Mouse (Mus musculus) myocyte (in vitro differentiated cells): Measurements from ENCODE around the gene Krt88. TPM values are rescaled to one million over a fixed set of nuclear protein-coding genes. Genes with fewer than 3 reads are reported as not detected.

Experiments
- H3K27me3 ChIP-seq: one replicate; pipeline ENCODE4 v1.6.1; 2011; ENCODE audit not compliant: control insufficient read depth, insufficient read depth, insufficient read length
- H3K36me3 ChIP-seq: one replicate; pipeline ENCODE4 v1.6.1; 2011; ENCODE audit not compliant: control insufficient read depth, insufficient read depth
- H3K4me2 ChIP-seq: one replicate; pipeline ENCODE4 v1.6.1; 2011; ENCODE audit warnings: low read depth, control low read depth
- H3K4me3 ChIP-seq: one replicate; pipeline ENCODE4 v1.5.1; 2011; ENCODE audit warnings: mild to moderate bottlenecking, control low read depth, moderate library complexity
- H3K79me2 ChIP-seq: one replicate; pipeline ENCODE4 v1.6.1; 2011; ENCODE audit not compliant: control insufficient read depth, insufficient read depth
- H3ac ChIP-seq: one replicate; pipeline ENCODE4 v1.6.1; 2011; ENCODE audit not compliant: control insufficient read depth, insufficient read length
- CEBPB ChIP-seq: IDR thresholded peaks from 2 replicates; pipeline ENCODE4 v1.6.1; 2011; ENCODE audit warnings: mild to moderate bottlenecking, moderate library complexity; ENCODE audit not compliant: poor library complexity, insufficient read depth, severe bottlenecking
- E2F4 ChIP-seq: IDR thresholded peaks from one replicate; pipeline ENCODE4 v1.6.1; 2011; ENCODE audit warnings: mild to moderate bottlenecking, control low read depth, moderate library complexity; ENCODE audit not compliant: insufficient read depth
- MAX ChIP-seq: IDR thresholded peaks from one replicate; pipeline ENCODE4 v1.6.1; 2011; ENCODE audit warnings: low read depth, mild to moderate bottlenecking, control low read depth
- MYOD1 ChIP-seq, 3 experiments: IDR thresholded peaks; one replicate each; pipeline ENCODE4 v1.6.1; 2011; ENCODE audit warnings: control low read depth in 2 of 3, low read depth in 2 of 3, mild to moderate bottlenecking in 2 of 3, moderate library complexity in 1 of 3; ENCODE audit not compliant: insufficient read length in 2 of 3, control insufficient read depth in 1 of 3
- MYOG ChIP-seq, 3 experiments: IDR thresholded peaks; one replicate each; pipeline ENCODE4 v1.6.1; 2011; ENCODE audit warnings: control low read depth in 2 of 3, low read depth in 2 of 3, mild to moderate bottlenecking in 2 of 3; ENCODE audit not compliant: insufficient read length in 2 of 3, control insufficient read depth in 1 of 3, insufficient read depth in 1 of 3
- POLR2A ChIP-seq: IDR thresholded peaks from one replicate; pipeline ENCODE4 v1.6.1; 2011; ENCODE audit warnings: low read depth, mild to moderate bottlenecking, control low read depth, moderate library complexity; ENCODE audit not compliant: insufficient read length
- POLR2AphosphoS2 ChIP-seq: IDR thresholded peaks from one replicate; pipeline ENCODE4 v1.6.1; 2011; ENCODE audit warnings: low read depth, control low read depth; ENCODE audit not compliant: insufficient read length
- REST ChIP-seq: IDR thresholded peaks from one replicate; pipeline ENCODE4 v1.6.1; 2011; ENCODE audit warnings: mild to moderate bottlenecking, control low read depth, moderate library complexity; ENCODE audit not compliant: insufficient read depth, insufficient read length
- SRF ChIP-seq: IDR thresholded peaks from one replicate; pipeline ENCODE4 v1.6.1; 2011; ENCODE audit warnings: low read depth; ENCODE audit not compliant: control insufficient read depth, insufficient read length
- TCF12 ChIP-seq: IDR thresholded peaks from one replicate; pipeline ENCODE4 v1.6.1; 2011; ENCODE audit warnings: mild to moderate bottlenecking, control low read depth; ENCODE audit not compliant: poor library complexity, insufficient read depth, severe bottlenecking
- TCF3 ChIP-seq: IDR thresholded peaks from one replicate; pipeline ENCODE4 v1.6.1; 2011; ENCODE audit warnings: low read depth, control low read depth; ENCODE audit not compliant: insufficient read length
- USF1 ChIP-seq: IDR thresholded peaks from one replicate; pipeline ENCODE4 v1.6.1; 2011; ENCODE audit warnings: low read depth, mild to moderate bottlenecking, control low read depth, moderate library complexity
- polyA plus RNA-seq: library from polyadenylated mRNA; unstranded; fragments of >200 nt; fragmentation: generic; extraction: Trizol; gene quantifications from one replicate; pipeline ENCODE4 v1.2.1, GENCODE M21; 2012; ENCODE audit warnings: missing spikeins

Gene Krt88
- polyA plus RNA-seq = not detected

GRCm38 (mm10) chr15:101447444-101447843, at the start of gene Krt88:
Gene Krt88, plus strand, starts transcription at chr15:101447744.
- no peak within 1 kb of the TSS for H3ac ChIP-seq
- TF ChIP-seq SRF = no peak
- no peak for TF ChIP-seq CEBPB
- TF ChIP-seq USF1 = no peak
- no peak for TF ChIP-seq TCF3
- no peak for TF ChIP-seq REST
- TF ChIP-seq POLR2A = no peak
- no peak for TF ChIP-seq POLR2AphosphoS2
- TF ChIP-seq TCF12 = no peak
- no peak for TF ChIP-seq MYOD1 (IDR thresholded peaks at IDR 0.05; ENCODE audit: control insufficient read depth in 1 of 3, insufficient read length in 2 of 3, low read depth in 2 of 3)
- TF ChIP-seq E2F4 = no peak
- TF ChIP-seq MAX = no peak
- TF ChIP-seq MYOG (IDR thresholded peaks at IDR 0.05; ENCODE audit: control insufficient read depth in 1 of 3, insufficient read depth in 1 of 3, insufficient read length in 2 of 3, low read depth in 2 of 3) = no peak
- no peak within 1 kb of the TSS for H3K4me2 ChIP-seq
- no peaks in the 10 kb centered on the region for H3K79me2 ChIP-seq
- no peak within 1 kb of the TSS for H3K4me3 ChIP-seq
- H3K27me3 ChIP-seq = no peaks in the 10 kb centered on the region
- no peaks in the 10 kb centered on the region for H3K36me3 ChIP-seq

- Histone ChIP-seq H3K4me2 (no peak overlapping the region), H3K4me3 (no peak overlapping the region), H3K36me3 (no peaks in the 10 kb centered on the region), H3K27me3 (peaks cover 18% of the 10 kb centered on the region), H3K79me2 (no peaks in the 10 kb centered on the region), H3ac (no peak overlapping the region)
- TF ChIP-seq E2F4 = no peak
- TF ChIP-seq MYOD1 (IDR thresholded peaks at IDR 0.05; ENCODE audit: control insufficient read depth in 1 of 3, insufficient read length in 2 of 3, low read depth in 2 of 3) = no peak
- no peak for TF ChIP-seq CEBPB
- no peak for TF ChIP-seq SRF
- no peak for TF ChIP-seq USF1
- no peak for TF ChIP-seq POLR2A
- TF ChIP-seq MAX = no peak
Measured at GRCm38 (mm10) chr15:101398269-101398668, 49.3 kb upstream of the Krt88 start.

GRCm38 (mm10) chr15:101410775-101411174, 36.8 kb upstream of the Krt88 start, which contains the start of gene Krt7:
Gene Krt7, plus strand, starts transcription at chr15:101411043.
- TF ChIP-seq POLR2AphosphoS2 (no peak), USF1 (no peak), MYOG (IDR thresholded peaks at IDR 0.05; ENCODE audit: control insufficient read depth in 1 of 3, insufficient read depth in 1 of 3, insufficient read length in 2 of 3, low read depth in 2 of 3) (no peak), MAX (no peak), MYOD1 (IDR thresholded peaks at IDR 0.05; ENCODE audit: control insufficient read depth in 1 of 3, insufficient read length in 2 of 3, low read depth in 2 of 3) (no peak), TCF12 (no peak), E2F4 (no peak), REST (no peak), SRF (no peak), POLR2A (no peak), CEBPB (no peak), TCF3 (no peak)
- no peak within 1 kb of the TSS for H3K4me2 ChIP-seq
- H3K27me3 ChIP-seq = peaks cover 79% of the 10 kb centered on the region
- H3K36me3 ChIP-seq = no peaks in the 10 kb centered on the region
- H3K79me2 ChIP-seq = no peaks in the 10 kb centered on the region
- no peak within 1 kb of the TSS for H3K4me3 ChIP-seq
- no peak within 1 kb of the TSS for H3ac ChIP-seq

- Histone ChIP-seq H3K27me3 (peaks cover 70% of the 10 kb centered on the region), H3K4me2 (no peak overlapping the region), H3K79me2 (no peaks in the 10 kb centered on the region), H3K4me3 (no peak overlapping the region), H3ac (no peak overlapping the region), H3K36me3 (no peaks in the 10 kb centered on the region)
- TF ChIP-seq MYOG (IDR thresholded peaks at IDR 0.05; ENCODE audit: control insufficient read depth in 1 of 3, insufficient read depth in 1 of 3, insufficient read length in 2 of 3, low read depth in 2 of 3) (no peak), REST (no peak), CEBPB (no peak)
Measured at GRCm38 (mm10) chr15:101412188-101412587, 35.4 kb upstream of the Krt88 start.

- no peak overlapping the region for H3K4me2 ChIP-seq
- no peaks in the 10 kb centered on the region for H3K79me2 ChIP-seq
- H3ac ChIP-seq = no peak overlapping the region
- H3K4me3 ChIP-seq = no peak overlapping the region
- peaks cover 68% of the 10 kb centered on the region for H3K27me3 ChIP-seq
- no peaks in the 10 kb centered on the region for H3K36me3 ChIP-seq
- TF ChIP-seq E2F4 (no peak), POLR2AphosphoS2 (no peak), CEBPB (no peak), TCF12 (no peak), POLR2A (no peak), USF1 (no peak), MAX (no peak), SRF (no peak)
Measured at GRCm38 (mm10) chr15:101413916-101414635, 33.5 kb upstream of the Krt88 start.
